Mouse (Mus musculus): ENCODE results near the gene Loxl3.

DNA sequence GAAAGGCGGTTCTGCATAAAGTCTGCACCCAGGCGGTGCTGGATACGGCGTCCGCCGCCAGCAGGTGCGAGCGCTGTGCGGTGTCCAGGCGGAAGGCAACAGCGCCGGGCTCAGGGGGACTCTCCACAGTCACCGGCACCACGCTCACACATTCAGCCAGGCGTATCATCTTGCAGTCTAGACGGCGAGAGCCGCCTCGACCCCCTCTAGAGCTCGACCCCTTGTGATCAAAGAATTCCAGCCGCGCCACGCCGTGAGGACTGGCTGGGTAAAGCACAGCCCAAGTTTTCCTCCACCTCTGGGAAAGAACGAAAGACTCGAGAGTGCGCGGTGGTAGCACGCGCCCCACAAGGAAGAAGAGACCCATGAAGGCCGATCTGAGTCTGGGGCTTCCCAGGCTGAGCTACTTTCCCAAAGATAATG lies 1.2 kb upstream of the Loxl3 start:
- TF ChIP-seq CTCF (IDR thresholded peaks at IDR 0.05; ENCODE audit: low read depth), result no peak
- TF ChIP-seq EP300 (IDR thresholded peaks at IDR 0.05; ENCODE audit: low read depth), result no peak
